Mouse (Mus musculus): Measurements from ENCODE around the gene Pdcd1lg2. TPM values are rescaled to one million over a fixed set of nuclear protein-coding genes. Genes with fewer than 3 reads are reported as not detected.

Gene Pdcd1lg2
- polyA plus RNA-seq, 1 experiment from 2014 or later, result not detected

GRCm38 (mm10) chr19:29374947-29375346, 35.8 kb upstream of the Pdcd1lg2 start:
- no peak overlapping the region for H3K4me3 ChIP-seq (ENCODE audit: low read depth, low read length)
- H3K27me3 ChIP-seq (ENCODE audit: control insufficient read depth, insufficient read depth, low read depth, low read length), result no peaks in the 10 kb centered on the region
- H3K27ac ChIP-seq (ENCODE audit: low read length), result no peak overlapping the region
- WGBS, result 90% methylated on average over 9 of the region's 9 CpGs
- ATAC-seq, result no peak
- H3K36me3 ChIP-seq (ENCODE audit: control insufficient read depth, insufficient read depth, low read length), result no peaks in the 10 kb centered on the region
- H3K4me2 ChIP-seq (ENCODE audit: low read length), result no peak overlapping the region
- H3K9ac ChIP-seq (ENCODE audit: low read depth, low read length), result no peak overlapping the region
- H3K9me3 ChIP-seq (replicated peaks; ENCODE audit: control insufficient read depth, low read length, poor library complexity, severe bottlenecking), result no peaks in the 10 kb centered on the region
- peaks cover 3% of the 10 kb centered on the region; the same call in 1 of the 2 replicates for H3K4me1 ChIP-seq (ENCODE audit: control insufficient read depth, insufficient read depth, low read length)

- Histone ChIP-seq H3K27me3 (ENCODE audit: control insufficient read depth, insufficient read depth, low read depth, low read length) (no peaks in the 10 kb centered on the region), H3K36me3 (ENCODE audit: control insufficient read depth, insufficient read depth, low read length) (no peaks in the 10 kb centered on the region), H3K4me1 (ENCODE audit: control insufficient read depth, insufficient read depth, low read length) (peaks cover 3% of the 10 kb centered on the region; the same call in 1 of the 2 replicates), H3K9me3 (replicated peaks; ENCODE audit: control insufficient read depth, low read length, poor library complexity, severe bottlenecking) (no peaks in the 10 kb centered on the region), H3K9ac (ENCODE audit: low read depth, low read length) (no peak overlapping the region), H3K4me3 (ENCODE audit: low read depth, low read length) (no peak overlapping the region), H3K4me2 (ENCODE audit: low read length) (no peak overlapping the region), H3K27ac (ENCODE audit: low read length) (no peak overlapping the region)
- ATAC-seq, result no peak
- 79% methylated on average over 3 of the region's 3 CpGs for WGBS
These were observed 34.3 kb upstream of the Pdcd1lg2 start for GRCm38 (mm10) chr19:29376382-29376781.

GRCm38 (mm10) chr19:29379839-29380603, 30.7 kb upstream of the Pdcd1lg2 start:
- Histone ChIP-seq H3K9me3 (replicated peaks; ENCODE audit: control insufficient read depth, low read length, poor library complexity, severe bottlenecking) (no peaks in the 10 kb centered on the region), H3K9ac (ENCODE audit: low read depth, low read length) (no peak overlapping the region), H3K4me1 (ENCODE audit: control insufficient read depth, insufficient read depth, low read length) (no peaks in the 10 kb centered on the region), H3K36me3 (ENCODE audit: control insufficient read depth, insufficient read depth, low read length) (no peaks in the 10 kb centered on the region), H3K27me3 (ENCODE audit: control insufficient read depth, insufficient read depth, low read depth, low read length) (no peaks in the 10 kb centered on the region), H3K27ac (ENCODE audit: low read length) (no peak overlapping the region), H3K4me3 (ENCODE audit: low read depth, low read length) (no peak overlapping the region), H3K4me2 (ENCODE audit: low read length) (no peak overlapping the region)
- no peak for ATAC-seq
- WGBS, result 93% methylated on average over 14 of the region's 14 CpGs

GRCm38 (mm10) chr19:29383368-29383767, 27.4 kb upstream of the Pdcd1lg2 start:
- Histone ChIP-seq H3K4me1 (ENCODE audit: control insufficient read depth, insufficient read depth, low read length) (no peaks in the 10 kb centered on the region), H3K27me3 (ENCODE audit: control insufficient read depth, insufficient read depth, low read depth, low read length) (no peaks in the 10 kb centered on the region), H3K36me3 (ENCODE audit: control insufficient read depth, insufficient read depth, low read length) (no peaks in the 10 kb centered on the region), H3K4me3 (ENCODE audit: low read depth, low read length) (no peak overlapping the region), H3K4me2 (ENCODE audit: low read length) (no peak overlapping the region), H3K27ac (ENCODE audit: low read length) (no peak overlapping the region), H3K9ac (ENCODE audit: low read depth, low read length) (no peak overlapping the region), H3K9me3 (replicated peaks; ENCODE audit: control insufficient read depth, low read length, poor library complexity, severe bottlenecking) (no peaks in the 10 kb centered on the region)
- no peak for ATAC-seq
- WGBS, result 90% methylated on average over 5 of the region's 5 CpGs

- no peak overlapping the region for H3K4me2 ChIP-seq (ENCODE audit: low read length)
- no peak overlapping the region for H3K9ac ChIP-seq (ENCODE audit: low read depth, low read length)
- no peaks in the 10 kb centered on the region for H3K36me3 ChIP-seq (ENCODE audit: control insufficient read depth, insufficient read depth, low read length)
- no peaks in the 10 kb centered on the region for H3K27me3 ChIP-seq (ENCODE audit: control insufficient read depth, insufficient read depth, low read depth, low read length)
- H3K4me3 ChIP-seq (ENCODE audit: low read depth, low read length), result no peak overlapping the region
- H3K27ac ChIP-seq (ENCODE audit: low read length), result no peak overlapping the region
- no peaks in the 10 kb centered on the region for H3K9me3 ChIP-seq (replicated peaks; ENCODE audit: control insufficient read depth, low read length, poor library complexity, severe bottlenecking)
- WGBS, result 88% methylated on average over 9 of the region's 9 CpGs
- H3K4me1 ChIP-seq (ENCODE audit: control insufficient read depth, insufficient read depth, low read length), result no peaks in the 10 kb centered on the region
- ATAC-seq, result no peak
These were observed 26.3 kb upstream of the Pdcd1lg2 start for GRCm38 (mm10) chr19:29384412-29384811.

GRCm38 (mm10) chr19:29384994-29385393, 25.7 kb upstream of the Pdcd1lg2 start:
- WGBS, result 90% methylated on average over 6 of the region's 6 CpGs
- no peaks in the 10 kb centered on the region for H3K36me3 ChIP-seq (ENCODE audit: control insufficient read depth, insufficient read depth, low read length)
- no peak overlapping the region for H3K4me3 ChIP-seq (ENCODE audit: low read depth, low read length)
- H3K27me3 ChIP-seq (ENCODE audit: control insufficient read depth, insufficient read depth, low read depth, low read length), result no peaks in the 10 kb centered on the region
- H3K9me3 ChIP-seq (replicated peaks; ENCODE audit: control insufficient read depth, low read length, poor library complexity, severe bottlenecking), result no peaks in the 10 kb centered on the region
- H3K9ac ChIP-seq (ENCODE audit: low read depth, low read length), result no peak overlapping the region
- H3K27ac ChIP-seq (ENCODE audit: low read length), result no peak overlapping the region
- H3K4me1 ChIP-seq (ENCODE audit: control insufficient read depth, insufficient read depth, low read length), result no peaks in the 10 kb centered on the region
- H3K4me2 ChIP-seq (ENCODE audit: low read length), result no peak overlapping the region
- ATAC-seq, result no peak

GRCm38 (mm10) chr19:29385822-29386221, 24.9 kb upstream of the Pdcd1lg2 start:
- no peak overlapping the region for H3K9ac ChIP-seq (ENCODE audit: low read depth, low read length)
- no peaks in the 10 kb centered on the region for H3K27me3 ChIP-seq (ENCODE audit: control insufficient read depth, insufficient read depth, low read depth, low read length)
- peak; percentile 80; the same call in 1 of the 2 replicates for ATAC-seq
- no peaks in the 10 kb centered on the region for H3K36me3 ChIP-seq (ENCODE audit: control insufficient read depth, insufficient read depth, low read length)
- no peaks in the 10 kb centered on the region for H3K4me1 ChIP-seq (ENCODE audit: control insufficient read depth, insufficient read depth, low read length)
- 72% methylated on average over 4 of the region's 4 CpGs for WGBS
- H3K4me2 ChIP-seq (ENCODE audit: low read length), result no peak overlapping the region
- 0 out of 2 replicates have a peak overlapping the region, but pooled peaks have one; percentile 18 for H3K27ac ChIP-seq (ENCODE audit: low read length)
- H3K9me3 ChIP-seq (replicated peaks; ENCODE audit: control insufficient read depth, low read length, poor library complexity, severe bottlenecking), result no peaks in the 10 kb centered on the region
- no peak overlapping the region for H3K4me3 ChIP-seq (ENCODE audit: low read depth, low read length)

- H3K4me2 ChIP-seq (ENCODE audit: low read length), result no peak overlapping the region
- no peaks in the 10 kb centered on the region for H3K9me3 ChIP-seq (replicated peaks; ENCODE audit: control insufficient read depth, low read length, poor library complexity, severe bottlenecking)
- WGBS, result 88% methylated on average over 1 of the region's 1 CpGs
- no peak overlapping the region for H3K27ac ChIP-seq (ENCODE audit: low read length)
- ATAC-seq, result no peak
- no peaks in the 10 kb centered on the region for H3K36me3 ChIP-seq (ENCODE audit: control insufficient read depth, insufficient read depth, low read length)
- no peak overlapping the region for H3K4me3 ChIP-seq (ENCODE audit: low read depth, low read length)
- no peak overlapping the region for H3K9ac ChIP-seq (ENCODE audit: low read depth, low read length)
- H3K27me3 ChIP-seq (ENCODE audit: control insufficient read depth, insufficient read depth, low read depth, low read length), result no peaks in the 10 kb centered on the region
- no peaks in the 10 kb centered on the region for H3K4me1 ChIP-seq (ENCODE audit: control insufficient read depth, insufficient read depth, low read length)
These were observed 21.9 kb upstream of the Pdcd1lg2 start for GRCm38 (mm10) chr19:29388818-29389217.

GRCm38 (mm10) chr19:29390483-29390882, 20.2 kb upstream of the Pdcd1lg2 start:
- Histone ChIP-seq H3K36me3 (ENCODE audit: control insufficient read depth, insufficient read depth, low read length) (no peaks in the 10 kb centered on the region), H3K27ac (ENCODE audit: low read length) (no peak overlapping the region), H3K4me1 (ENCODE audit: control insufficient read depth, insufficient read depth, low read length) (no peaks in the 10 kb centered on the region), H3K9me3 (replicated peaks; ENCODE audit: control insufficient read depth, low read length, poor library complexity, severe bottlenecking) (no peaks in the 10 kb centered on the region), H3K27me3 (ENCODE audit: control insufficient read depth, insufficient read depth, low read depth, low read length) (no peaks in the 10 kb centered on the region), H3K9ac (ENCODE audit: low read depth, low read length) (no peak overlapping the region), H3K4me2 (ENCODE audit: low read length) (no peak overlapping the region), H3K4me3 (ENCODE audit: low read depth, low read length) (no peak overlapping the region)
- ATAC-seq, result no peak
- 88% methylated on average over 5 of the region's 5 CpGs for WGBS
